Mouse (Mus musculus) heart, embryonic 16.5 days (tissue): ENCODE results near the gene Zfp229. TPM values are rescaled to one million over a fixed set of nuclear protein-coding genes. Genes with fewer than 3 reads are reported as not detected.
"Not testable (repeated sequence)": the region's sequence is repeated elsewhere in the genome, so short reads cannot be mapped to it uniquely, and the experiment has no call there.

Experiments
- ATAC-seq: fragments of 200-750 bp; cut with Nextera tagmentation; replicated peaks from 2 replicates; pipeline ENCODE4 v1.8.0; 2017; ENCODE audit warnings: moderate number of reproducible peaks; ENCODE audit not compliant: insufficient read depth, low FRiP score; ENCODE audit errors: extremely low read depth
- H3K27ac ChIP-seq: fragments of 300-500 bp; sonication (generic); 2 replicates; pipeline ENCODE4 v1.5.1; 2014; ENCODE audit warnings: mild to moderate bottlenecking, low read length, control low read depth, moderate library complexity
- H3K27me3 ChIP-seq: fragments of 300-500 bp; sonication (generic); 2 replicates; pipeline ENCODE4 v1.6.1; 2014; ENCODE audit warnings: low read length, mixed read lengths; ENCODE audit not compliant: control insufficient read depth, insufficient read depth
- H3K36me3 ChIP-seq: fragments of 300-500 bp; sonication (generic); 2 replicates; pipeline ENCODE4 v1.6.1; 2014; ENCODE audit not compliant: control insufficient read depth, insufficient read depth
- H3K4me1 ChIP-seq: fragments of 300-500 bp; sonication (generic); 2 replicates; pipeline ENCODE4 v1.6.1; 2014; ENCODE audit warnings: low read length, mixed read lengths; ENCODE audit not compliant: control insufficient read depth, insufficient read depth
- H3K4me2 ChIP-seq: fragments of 300-500 bp; sonication (generic); 2 replicates; pipeline ENCODE4 v1.6.1; 2014; ENCODE audit warnings: low read depth, mild to moderate bottlenecking, control low read depth, low read length
- H3K4me3 ChIP-seq: fragments of 300-500 bp; sonication (generic); 2 replicates; pipeline ENCODE4 v1.5.1; 2014; ENCODE audit warnings: mild to moderate bottlenecking, control low read depth, low read length
- H3K9ac ChIP-seq: fragments of 300-500 bp; sonication (generic); 2 replicates; pipeline ENCODE4 v1.6.1; 2014; ENCODE audit warnings: low read length, control low read depth
- H3K9me3 ChIP-seq: fragments of 300-500 bp; sonication (generic); replicated peaks from 2 replicates; pipeline ENCODE4 v1.6.1; 2016; ENCODE audit warnings: low read length; ENCODE audit not compliant: control insufficient read depth
- WGBS: fragments of 180-500 bp; shearing (Covaris S2); extraction: QIAGEN DNeasy Blood & Tissue Kit; methylation state at CpG from one replicate; pipeline ENCODE4 v1.1.7; 2014; 5-methylcytosine and 5-hydroxymethylcytosine counted together
- polyA plus RNA-seq: library from polyadenylated mRNA; unstranded; fragments of >200 nt; fragmentation: Nextera tagmentation; extraction: Ambion mirVana; gene quantifications from 2 replicates; pipeline ENCODE4 v1.2.1, GENCODE M21; 2015

Gene Zfp229
- polyA plus RNA-seq, 1 experiment from 2014 or later, result 5.5 TPM

DNA sequence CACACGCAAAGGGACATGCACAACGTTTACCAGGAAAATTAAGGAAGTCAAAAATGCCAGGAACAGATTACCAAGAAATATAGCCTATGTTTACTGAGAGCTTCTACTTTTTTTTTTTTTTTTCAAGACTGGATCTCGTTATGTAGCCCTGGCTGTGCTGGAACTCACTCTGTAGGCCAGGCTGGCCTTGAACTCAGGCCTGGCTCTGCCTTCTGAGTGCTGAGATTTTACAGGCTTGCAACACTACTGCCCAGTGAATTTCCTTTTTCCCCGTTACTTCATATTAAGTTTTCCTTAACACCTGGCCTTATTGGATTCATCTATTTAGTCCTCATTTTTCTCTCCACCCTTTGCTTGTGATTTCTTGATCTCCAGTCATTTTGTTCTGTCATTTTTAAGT, 2.5 kb downstream of the Zfp229 start:
- Histone ChIP-seq H3K27me3 (no peaks in the 10 kb centered on the region), H3K4me2 (peak overlapping the region; percentile 70), H3K9ac (peak overlapping the region; percentile 89), H3K36me3 (peaks cover 4% of the 10 kb centered on the region), H3K9me3 (no peaks in the 10 kb centered on the region), H3K27ac (peak overlapping the region; percentile 86; the same call in 1 of the 2 replicates), H3K4me1 (peaks cover 4% of the 10 kb centered on the region), H3K4me3 (peak overlapping the region; percentile 84)
- ATAC-seq, result no peak
- 86% methylated on average over 4 of the region's 4 CpGs for WGBS

DNA sequence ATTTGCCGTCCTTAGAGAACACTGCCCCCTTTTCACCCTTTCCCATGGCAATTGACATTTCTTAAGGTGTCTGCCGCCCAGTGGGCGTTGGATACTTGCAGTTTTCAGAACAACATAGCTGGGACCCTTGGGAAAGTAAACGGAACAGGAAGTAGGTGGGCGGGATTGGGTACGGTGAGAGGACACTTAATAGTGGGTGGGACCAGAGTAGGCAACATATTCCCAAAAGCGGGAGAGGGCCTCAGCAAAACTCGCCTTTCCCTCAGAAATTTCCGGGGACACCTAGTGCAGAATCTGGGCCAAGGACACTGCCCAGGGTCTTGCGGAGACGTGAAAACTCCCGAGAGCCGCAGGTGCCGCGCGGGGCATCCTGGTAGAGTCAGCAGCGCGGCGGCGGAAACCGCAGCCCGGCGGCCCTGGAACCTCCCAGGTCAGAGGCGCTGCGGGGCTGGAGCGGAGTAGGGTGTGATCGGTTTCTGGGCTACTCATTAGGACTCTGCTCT, 3.0 kb downstream of the Zfp229 start:
- Histone ChIP-seq H3K4me3 (peak overlapping the region; percentile 84), H3K36me3 (peaks cover 4% of the 10 kb centered on the region), H3K9me3 (no peaks in the 10 kb centered on the region), H3K27me3 (no peaks in the 10 kb centered on the region), H3K4me2 (peak overlapping the region; percentile 70), H3K27ac (peak overlapping the region; percentile 86), H3K4me1 (peaks cover 4% of the 10 kb centered on the region), H3K9ac (peak overlapping the region; percentile 89)
- WGBS, result under 1% methylated on average over 27 of the region's 27 CpGs
- peak; percentile 95 for ATAC-seq

DNA sequence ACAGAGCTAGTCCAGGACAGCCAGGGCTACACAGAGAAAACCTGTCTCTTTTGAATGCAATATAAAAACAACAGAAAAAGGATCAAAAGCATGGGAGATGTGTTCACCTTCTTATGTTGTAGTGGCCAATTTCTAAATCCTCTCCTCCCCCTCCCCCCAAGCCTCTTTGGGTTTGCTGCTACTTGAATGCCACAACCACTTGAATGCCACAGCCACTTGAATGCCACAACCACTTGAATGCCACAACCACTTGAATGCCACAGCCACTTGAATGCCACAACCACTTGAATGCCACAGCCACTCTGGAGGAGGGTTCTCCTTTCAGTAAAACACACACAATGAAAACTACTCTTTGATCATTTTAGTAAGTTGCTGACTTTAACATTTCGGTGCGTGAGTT, 22.2 kb downstream of the Zfp229 start:
- no peak overlapping the region for H3K9ac ChIP-seq
- H3K4me2 ChIP-seq, result no peak overlapping the region
- H3K27me3 ChIP-seq, result no peaks in the 10 kb centered on the region
- 57% methylated on average over 2 of the region's 2 CpGs for WGBS
- H3K9me3 ChIP-seq, result no peaks in the 10 kb centered on the region
- ATAC-seq, result no peak
- no peaks in the 10 kb centered on the region for H3K36me3 ChIP-seq
- no peaks in the 10 kb centered on the region for H3K4me1 ChIP-seq
- H3K4me3 ChIP-seq, result no peak overlapping the region
- H3K27ac ChIP-seq, result no peak overlapping the region

DNA sequence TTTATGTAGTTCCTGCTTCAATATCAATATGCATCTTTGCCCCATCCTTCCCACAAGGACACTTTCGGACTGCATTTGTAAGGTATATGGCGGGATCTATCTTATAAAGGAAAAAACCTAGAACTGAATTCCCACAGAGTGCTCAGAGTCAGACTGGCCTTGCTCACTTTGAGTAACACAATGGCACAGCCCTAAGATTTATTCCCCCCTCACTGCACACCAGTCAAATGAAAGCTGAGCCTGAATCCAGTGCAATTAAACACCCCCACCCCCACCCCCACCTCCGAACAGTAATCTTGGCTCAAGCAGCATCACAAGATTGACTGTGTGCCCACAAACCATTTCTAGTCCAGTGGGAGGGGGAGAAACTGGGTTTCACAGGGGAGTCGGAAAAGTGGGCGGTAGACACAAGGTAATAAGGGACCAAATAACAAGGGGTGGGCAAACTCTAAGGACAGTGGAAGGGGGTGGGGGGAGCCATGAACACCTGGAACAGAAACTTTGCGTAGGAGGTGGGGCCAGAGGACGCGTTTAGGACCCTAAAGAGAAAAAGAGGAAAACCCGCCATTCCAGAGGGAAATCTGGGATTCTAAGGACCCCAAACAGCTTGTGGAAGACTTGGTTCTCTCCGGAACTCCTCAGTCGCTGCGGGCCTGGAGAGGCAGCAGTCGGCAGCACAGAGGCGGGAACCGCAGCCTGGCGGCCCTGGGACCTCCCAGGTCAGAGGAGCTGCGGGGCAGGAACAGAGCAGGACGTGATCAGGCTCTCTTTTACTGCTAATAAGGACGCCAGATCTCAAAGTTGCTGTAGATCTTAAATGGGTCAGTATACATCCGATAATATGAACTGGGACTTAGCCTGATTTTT, 23.0 kb downstream of the Zfp229 start:
- H3K27me3 ChIP-seq, result no peaks in the 10 kb centered on the region
- no peaks in the 10 kb centered on the region for H3K36me3 ChIP-seq
- no peak overlapping the region for H3K27ac ChIP-seq
- ATAC-seq, result no peak
- H3K4me3 ChIP-seq, result peak overlapping the region; percentile 57
- WGBS, result 14% methylated on average over 20 of the region's 20 CpGs
- peak overlapping the region; percentile 78 for H3K4me2 ChIP-seq
- H3K4me1 ChIP-seq, result no peaks in the 10 kb centered on the region
- no peaks in the 10 kb centered on the region for H3K9me3 ChIP-seq
- peak overlapping the region; percentile 63 for H3K9ac ChIP-seq

DNA sequence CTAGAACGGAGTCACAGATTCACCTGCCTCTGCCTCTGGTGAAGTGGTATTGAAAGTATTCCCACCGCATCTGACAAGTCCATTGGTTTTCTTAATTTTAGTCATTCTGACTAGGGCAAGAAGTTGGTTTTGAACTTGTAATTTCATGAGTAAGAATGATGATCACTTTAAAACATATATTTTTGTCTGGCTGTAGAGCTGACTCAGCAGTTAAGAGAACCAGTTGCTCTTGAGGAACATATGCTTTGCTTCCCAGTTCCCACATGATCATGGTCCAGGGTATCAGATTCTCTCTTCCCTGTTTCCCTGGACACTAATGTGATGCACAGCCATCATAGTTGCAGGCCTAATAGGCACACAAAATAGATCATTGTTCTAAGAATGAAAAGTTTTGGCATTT, 39.7 kb downstream of the Zfp229 start:
- WGBS, result 78% methylated on average over 2 of the region's 2 CpGs
- Histone ChIP-seq H3K27me3 (no peaks in the 10 kb centered on the region), H3K36me3 (no peaks in the 10 kb centered on the region), H3K4me2 (no peak overlapping the region), H3K9me3 (no peaks in the 10 kb centered on the region), H3K4me3 (no peak overlapping the region), H3K27ac (no peak overlapping the region), H3K4me1 (no peaks in the 10 kb centered on the region), H3K9ac (no peak overlapping the region)
- no peak for ATAC-seq

DNA sequence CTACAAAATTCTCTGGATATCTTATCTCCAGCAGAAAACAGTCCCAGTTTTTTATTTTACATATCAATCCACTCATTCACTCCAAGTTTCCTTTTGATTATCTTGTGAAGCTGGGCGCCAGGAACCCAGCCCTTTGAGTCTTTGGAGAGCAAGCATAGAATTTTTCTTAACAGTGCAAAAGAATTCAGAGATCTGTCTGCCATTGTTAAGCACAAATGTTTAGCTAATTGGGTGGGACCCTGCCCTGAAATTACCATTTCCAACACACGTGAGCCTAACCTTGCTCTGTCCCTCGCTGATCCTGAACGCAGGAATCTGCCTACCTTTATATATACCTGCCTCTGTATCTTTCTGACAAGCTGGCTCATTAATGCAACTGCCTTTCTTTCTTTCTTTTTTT, 61.7 kb downstream of the Zfp229 start:
- Histone ChIP-seq H3K27me3 (no peaks in the 10 kb centered on the region), H3K27ac (no peak overlapping the region), H3K9me3 (0 out of 2 replicates have a peak, but pooled peaks cover 8% of the 10 kb centered on the region), H3K4me3 (no peak overlapping the region), H3K36me3 (no peaks in the 10 kb centered on the region), H3K9ac (no peak overlapping the region), H3K4me1 (no peaks in the 10 kb centered on the region), H3K4me2 (no peak overlapping the region)
- ATAC-seq, result no peak
- 67% methylated on average over 4 of the region's 4 CpGs for WGBS

DNA sequence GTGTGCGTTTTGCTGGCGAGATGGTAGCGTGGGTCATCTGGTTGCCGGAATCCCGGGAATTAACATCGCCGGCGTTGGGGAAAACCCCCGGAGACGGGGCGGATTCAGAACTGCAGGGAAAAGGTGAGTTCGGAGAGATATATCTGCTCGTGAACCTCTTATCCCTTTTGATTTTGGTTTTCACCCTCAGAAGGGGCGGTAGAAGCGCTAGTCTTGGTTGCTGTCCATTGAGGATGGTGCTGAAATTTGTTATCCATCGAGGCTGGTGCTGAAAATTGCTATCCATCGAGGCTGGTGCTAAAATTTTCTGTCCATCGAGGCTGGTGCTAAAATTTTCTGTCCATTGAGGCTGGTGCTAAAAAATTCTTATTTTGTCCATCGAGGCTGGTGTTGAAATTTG, 70.8 kb downstream of the Zfp229 start:
- H3K36me3 ChIP-seq, H3K27ac ChIP-seq, H3K4me3 ChIP-seq, H3K27me3 ChIP-seq, H3K9ac ChIP-seq, ATAC-seq, H3K4me1 ChIP-seq, H3K9me3 ChIP-seq, H3K4me2 ChIP-seq: not testable (repeated sequence)
- WGBS, result 44% methylated on average over 19 of the region's 19 CpGs

Other genes with a start within 250 kb of the Zfp229 start
- 5.6 and 6.9 TPM in 2 replicates for gene Zfp53, start 241.8 kb upstream of the Zfp229 start, polyA plus RNA-seq
- 4.3 and 4.9 TPM in 2 replicates for gene Zfp52, start 195.3 kb upstream of the Zfp229 start, polyA plus RNA-seq
- gene Zfp948, start 163.8 kb upstream of the Zfp229 start, polyA plus RNA-seq, result 10.9 and 13.2 TPM in 2 replicates
- 2.9 and 3.3 TPM in 2 replicates for gene Zfp983, start 80.2 kb upstream of the Zfp229 start, polyA plus RNA-seq
- gene Gm10226, start 38.9 kb upstream of the Zfp229 start, polyA plus RNA-seq, result 4.9 and 7.0 TPM in 2 replicates
- 5.1 and 5.4 TPM in 2 replicates for gene Zfp760, start 23.1 kb upstream of the Zfp229 start, polyA plus RNA-seq
- gene Zfp820, start 115.0 kb downstream of the Zfp229 start, polyA plus RNA-seq, result 4.1 and 5.8 TPM in 2 replicates
- 4.1 and 5.6 TPM in 2 replicates for gene Zfp995, start 179.1 kb downstream of the Zfp229 start, polyA plus RNA-seq
- 11.1 and 12.4 TPM in 2 replicates for gene Zfp942, start 231.7 kb downstream of the Zfp229 start, polyA plus RNA-seq
- 13.8 and 16.4 TPM in 2 replicates for gene Zfp943, start 231.8 kb downstream of the Zfp229 start, polyA plus RNA-seq